Mouse (Mus musculus): ENCODE measurements around the gene Olfr90. TPM values are rescaled to one million over a fixed set of nuclear protein-coding genes. Genes with fewer than 3 reads are reported as not detected.
A peak's percentile ranks its signal among the peaks of the same experiment; 100 is the strongest.

The Olfr90 gene
- polyA plus RNA-seq, 1 experiment from 2014 or later: not detected

GRCm38 (mm10) chr17:37067861-37068260, 20.4 kb downstream of the Olfr90 start:
- Histone ChIP-seq H3K9ac (replicated peaks; ENCODE audit: low read length) (no peak overlapping the region), H3K36me3 (ENCODE audit: control insufficient read depth, insufficient read depth, low read length) (peaks cover 99% of the 10 kb centered on the region), H3K9me3 (ENCODE audit: control insufficient read depth, low read length) (no peaks in the 10 kb centered on the region), H3K4me2 (ENCODE audit: low read length) (no peak overlapping the region), H3K27ac (replicated peaks; ENCODE audit: low read depth, low read length) (no peak overlapping the region), H3K27me3 (ENCODE audit: control insufficient read depth, insufficient read depth, low read length) (no peaks in the 10 kb centered on the region), H3K4me1 (ENCODE audit: control insufficient read depth, insufficient read depth, low read length) (no peaks in the 10 kb centered on the region), H3K4me3 (replicated peaks; ENCODE audit: low read depth, low read length) (no peak overlapping the region)
- ATAC-seq (ENCODE audit: low FRiP score, low TSS enrichment) (no peak), DNase-seq (no peak)
- 73% methylated on average over 1 of the region's 1 CpGs for WGBS

DNA sequence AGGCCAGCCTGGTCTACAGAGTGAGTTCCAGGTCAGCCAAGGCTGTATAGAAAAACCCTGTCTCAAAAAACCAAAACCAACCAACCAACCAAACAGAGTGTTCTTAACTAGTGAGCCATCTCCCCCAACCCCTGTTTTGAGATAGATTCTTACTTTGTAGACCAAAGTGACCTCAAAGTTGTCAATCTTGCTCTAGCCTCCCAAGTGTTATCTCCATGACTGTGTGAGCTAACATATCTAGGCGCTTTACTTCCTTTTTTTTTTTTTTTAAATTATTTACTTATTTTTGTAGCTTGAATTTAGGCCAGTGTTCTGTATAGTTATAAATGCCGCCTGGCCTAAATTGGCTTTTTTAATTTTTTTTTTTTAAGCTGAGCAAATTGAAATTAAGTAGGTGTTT, 22.3 kb downstream of the Olfr90 start:
- WGBS: 94% methylated on average over 2 of the region's 2 CpGs
- peaks cover 99% of the 10 kb centered on the region for H3K36me3 ChIP-seq (ENCODE audit: control insufficient read depth, insufficient read depth, low read length)
- H3K9me3 ChIP-seq (ENCODE audit: control insufficient read depth, low read length): no peaks in the 10 kb centered on the region
- DNase-seq (no peak), ATAC-seq (ENCODE audit: low FRiP score, low TSS enrichment) (no peak)
- no peak overlapping the region for H3K4me2 ChIP-seq (ENCODE audit: low read length)
- no peaks in the 10 kb centered on the region for H3K27me3 ChIP-seq (ENCODE audit: control insufficient read depth, insufficient read depth, low read length)
- H3K27ac ChIP-seq (replicated peaks; ENCODE audit: low read depth, low read length): no peak overlapping the region
- H3K4me3 ChIP-seq (replicated peaks; ENCODE audit: low read depth, low read length): no peak overlapping the region
- no peak overlapping the region for H3K9ac ChIP-seq (replicated peaks; ENCODE audit: low read length)
- H3K4me1 ChIP-seq (ENCODE audit: control insufficient read depth, insufficient read depth, low read length): no peaks in the 10 kb centered on the region

DNA sequence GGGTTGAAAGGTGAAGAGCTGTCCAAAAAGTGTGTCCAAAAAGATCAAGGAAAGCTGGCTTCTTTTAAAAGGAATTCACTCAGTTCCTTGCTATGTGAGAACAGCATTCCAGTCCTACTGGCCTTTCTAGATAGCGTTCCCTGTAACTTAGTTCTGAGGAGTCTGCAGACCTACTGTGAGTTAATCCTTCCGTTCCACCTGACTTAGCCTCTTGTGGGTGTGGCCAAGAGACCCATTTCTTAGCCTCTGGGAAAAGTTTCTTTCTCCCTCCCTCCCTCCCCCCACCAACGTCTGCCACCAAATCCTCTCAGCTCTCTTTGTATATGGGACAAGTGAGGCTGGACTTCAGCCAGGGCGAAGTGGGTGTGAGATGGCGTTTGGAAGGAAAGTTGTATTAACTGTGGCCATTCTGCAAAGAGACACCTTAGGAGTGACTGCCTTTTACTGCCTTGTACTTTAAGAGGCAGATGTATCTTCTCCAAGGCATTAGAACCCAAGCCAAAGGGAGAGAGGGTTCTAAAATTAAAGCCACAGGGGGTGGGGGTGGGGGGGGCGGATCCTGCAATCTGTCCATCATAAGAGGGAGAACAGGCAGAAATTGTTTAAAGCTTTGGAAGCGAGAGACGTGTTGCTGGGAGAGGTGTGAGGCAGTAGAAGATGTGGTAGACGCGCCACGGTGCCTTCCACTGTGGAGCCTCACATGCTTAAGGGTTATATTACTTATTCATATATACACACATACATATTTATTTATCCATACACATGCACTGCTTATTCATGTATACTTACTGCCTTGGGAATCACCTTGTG, 24.4 kb downstream of the Olfr90 start:
- 48% methylated on average over 11 of the region's 11 CpGs for WGBS
- H3K36me3 ChIP-seq (ENCODE audit: control insufficient read depth, insufficient read depth, low read length): peaks cover 98% of the 10 kb centered on the region
- no peak for ATAC-seq (ENCODE audit: low FRiP score, low TSS enrichment)
- H3K4me1 ChIP-seq (ENCODE audit: control insufficient read depth, insufficient read depth, low read length): no peaks in the 10 kb centered on the region
- H3K9me3 ChIP-seq (ENCODE audit: control insufficient read depth, low read length): no peaks in the 10 kb centered on the region
- H3K4me3 ChIP-seq (replicated peaks; ENCODE audit: low read depth, low read length): no peak overlapping the region
- peak; percentile 46 for DNase-seq
- no peak overlapping the region for H3K27ac ChIP-seq (replicated peaks; ENCODE audit: low read depth, low read length)
- no peak overlapping the region for H3K4me2 ChIP-seq (ENCODE audit: low read length)
- H3K9ac ChIP-seq (replicated peaks; ENCODE audit: low read length): no peak overlapping the region
- H3K27me3 ChIP-seq (ENCODE audit: control insufficient read depth, insufficient read depth, low read length): no peaks in the 10 kb centered on the region

GRCm38 (mm10) chr17:37063063-37063462, 25.2 kb downstream of the Olfr90 start:
- no peak overlapping the region for H3K4me3 ChIP-seq (replicated peaks; ENCODE audit: low read depth, low read length)
- H3K4me1 ChIP-seq (ENCODE audit: control insufficient read depth, insufficient read depth, low read length): no peaks in the 10 kb centered on the region
- no peak overlapping the region for H3K9ac ChIP-seq (replicated peaks; ENCODE audit: low read length)
- H3K4me2 ChIP-seq (ENCODE audit: low read length): no peak overlapping the region
- ATAC-seq (ENCODE audit: low FRiP score, low TSS enrichment) (no peak), DNase-seq (no peak)
- no peaks in the 10 kb centered on the region for H3K27me3 ChIP-seq (ENCODE audit: control insufficient read depth, insufficient read depth, low read length)
- H3K36me3 ChIP-seq (ENCODE audit: control insufficient read depth, insufficient read depth, low read length): peaks cover 98% of the 10 kb centered on the region
- no peak overlapping the region for H3K27ac ChIP-seq (replicated peaks; ENCODE audit: low read depth, low read length)
- no peaks in the 10 kb centered on the region for H3K9me3 ChIP-seq (ENCODE audit: control insufficient read depth, low read length)
- 60% methylated on average over 10 of the region's 10 CpGs for WGBS

DNA sequence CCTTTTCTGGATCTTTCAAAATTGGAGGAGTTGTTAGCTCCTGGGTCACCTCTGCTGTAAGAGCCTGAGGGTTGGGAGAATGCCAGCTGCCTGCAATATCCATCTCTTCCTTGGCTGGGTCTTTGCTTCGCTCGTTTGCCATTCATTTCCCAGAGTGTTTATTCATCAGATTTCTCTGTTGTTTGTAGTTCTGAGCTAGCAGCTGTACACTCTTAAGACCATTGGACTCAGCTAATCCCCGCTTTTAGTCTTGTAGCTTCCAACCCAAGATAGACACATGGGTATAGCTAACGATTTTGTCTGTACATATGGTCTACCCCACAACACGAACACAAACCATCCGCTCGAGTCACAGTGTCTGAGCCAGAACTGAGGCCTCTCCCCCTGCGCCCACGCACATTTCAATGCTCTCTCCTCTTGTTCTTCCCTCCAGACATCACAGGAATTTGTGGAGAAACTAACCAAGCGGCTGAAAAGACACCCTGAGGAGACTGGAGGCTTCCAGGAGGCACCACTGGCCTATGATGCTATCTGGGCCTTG, 26.1 kb downstream of the Olfr90 start:
- Histone ChIP-seq H3K4me3 (replicated peaks; ENCODE audit: low read depth, low read length) (no peak overlapping the region), H3K9ac (replicated peaks; ENCODE audit: low read length) (no peak overlapping the region), H3K4me1 (ENCODE audit: control insufficient read depth, insufficient read depth, low read length) (no peaks in the 10 kb centered on the region), H3K27me3 (ENCODE audit: control insufficient read depth, insufficient read depth, low read length) (no peaks in the 10 kb centered on the region), H3K9me3 (ENCODE audit: control insufficient read depth, low read length) (no peaks in the 10 kb centered on the region), H3K27ac (replicated peaks; ENCODE audit: low read depth, low read length) (no peak overlapping the region), H3K4me2 (ENCODE audit: low read length) (no peak overlapping the region), H3K36me3 (ENCODE audit: control insufficient read depth, insufficient read depth, low read length) (peaks cover 95% of the 10 kb centered on the region)
- ATAC-seq (ENCODE audit: low FRiP score, low TSS enrichment): no peak
- 85% methylated on average over 10 of the region's 10 CpGs for WGBS
- DNase-seq: no peak

- Histone ChIP-seq H3K4me1 (ENCODE audit: control insufficient read depth, insufficient read depth, low read length) (no peaks in the 10 kb centered on the region; the same call in 1 of the 2 replicates), H3K36me3 (ENCODE audit: control insufficient read depth, insufficient read depth, low read length) (peaks cover 94% of the 10 kb centered on the region), H3K4me2 (ENCODE audit: low read length) (no peak overlapping the region), H3K4me3 (replicated peaks; ENCODE audit: low read depth, low read length) (no peak overlapping the region), H3K27me3 (ENCODE audit: control insufficient read depth, insufficient read depth, low read length) (no peaks in the 10 kb centered on the region), H3K27ac (replicated peaks; ENCODE audit: low read depth, low read length) (no peak overlapping the region), H3K9me3 (ENCODE audit: control insufficient read depth, low read length) (no peaks in the 10 kb centered on the region), H3K9ac (replicated peaks; ENCODE audit: low read length) (no peak overlapping the region)
- ATAC-seq (ENCODE audit: low FRiP score, low TSS enrichment): no peak
- no peak for DNase-seq
- 73% methylated on average over 3 of the region's 3 CpGs for WGBS
These were observed 26.9 kb downstream of the Olfr90 start for GRCm38 (mm10) chr17:37061435-37061834.

DNA sequence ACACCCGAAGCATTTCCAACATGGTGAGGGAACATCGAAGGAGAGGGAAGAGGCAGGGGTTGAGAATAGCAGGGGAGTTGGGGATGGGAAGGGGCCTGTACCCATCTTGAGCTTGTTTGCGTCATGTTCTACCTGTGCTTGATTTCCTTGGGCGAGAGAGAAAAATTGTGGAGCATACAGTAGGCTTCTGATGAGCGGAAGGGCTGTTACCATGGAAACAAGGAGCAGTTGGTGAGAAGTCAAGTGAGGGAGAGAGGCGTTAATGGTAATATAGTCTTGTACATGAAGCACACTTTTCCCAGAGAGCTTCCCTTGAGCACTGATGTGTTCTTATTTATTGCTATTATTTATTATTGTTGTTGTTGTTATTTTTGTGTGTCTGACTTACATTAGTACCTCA, 31.3 kb downstream of the Olfr90 start:
- Histone ChIP-seq H3K9me3 (ENCODE audit: control insufficient read depth, low read length) (no peaks in the 10 kb centered on the region), H3K36me3 (ENCODE audit: control insufficient read depth, insufficient read depth, low read length) (peaks cover 78% of the 10 kb centered on the region), H3K27ac (replicated peaks; ENCODE audit: low read depth, low read length) (no peak overlapping the region), H3K9ac (replicated peaks; ENCODE audit: low read length) (no peak overlapping the region), H3K4me1 (ENCODE audit: control insufficient read depth, insufficient read depth, low read length) (peaks cover 5% of the 10 kb centered on the region; the same call in 1 of the 2 replicates), H3K4me2 (ENCODE audit: low read length) (no peak overlapping the region), H3K27me3 (ENCODE audit: control insufficient read depth, insufficient read depth, low read length) (no peaks in the 10 kb centered on the region), H3K4me3 (replicated peaks; ENCODE audit: low read depth, low read length) (no peak overlapping the region)
- ATAC-seq (ENCODE audit: low FRiP score, low TSS enrichment) (no peak), DNase-seq (peak; percentile 52)
- 74% methylated on average over 6 of the region's 6 CpGs for WGBS

DNA sequence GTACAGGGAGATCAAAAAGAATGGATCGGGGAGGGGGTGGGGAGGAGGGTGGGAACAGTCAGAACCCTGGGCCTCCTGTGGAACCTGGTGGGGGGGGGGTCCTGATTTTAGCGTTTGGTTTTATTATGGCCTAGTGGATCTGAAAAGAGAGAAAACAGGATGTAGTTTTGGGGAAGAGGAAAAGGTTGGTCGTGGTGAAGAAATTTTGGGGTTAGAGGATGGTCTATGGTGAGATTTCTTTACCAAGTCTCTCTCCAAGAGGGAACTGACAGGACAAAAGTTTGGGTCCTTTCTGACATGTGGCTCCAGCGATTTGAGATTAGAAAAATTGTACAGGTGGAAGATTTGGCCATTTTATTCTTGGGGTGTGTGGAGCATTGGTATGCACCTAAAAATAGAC, 36.6 kb downstream of the Olfr90 start:
- H3K27ac ChIP-seq (replicated peaks; ENCODE audit: low read depth, low read length): no peak overlapping the region; the same call in 1 of the 2 replicates
- H3K9ac ChIP-seq (replicated peaks; ENCODE audit: low read length): peak overlapping the region; percentile 91
- peak overlapping the region; percentile 92 for H3K4me3 ChIP-seq (replicated peaks; ENCODE audit: low read depth, low read length)
- WGBS: 52% methylated on average over 4 of the region's 4 CpGs
- no peak for DNase-seq
- no peaks in the 10 kb centered on the region for H3K9me3 ChIP-seq (ENCODE audit: control insufficient read depth, low read length)
- peaks cover 4% of the 10 kb centered on the region; the same call in 1 of the 2 replicates for H3K27me3 ChIP-seq (ENCODE audit: control insufficient read depth, insufficient read depth, low read length)
- H3K4me2 ChIP-seq (ENCODE audit: low read length): peak overlapping the region; percentile 86
- peaks cover 47% of the 10 kb centered on the region for H3K4me1 ChIP-seq (ENCODE audit: control insufficient read depth, insufficient read depth, low read length)
- peaks cover 30% of the 10 kb centered on the region for H3K36me3 ChIP-seq (ENCODE audit: control insufficient read depth, insufficient read depth, low read length)
- ATAC-seq (ENCODE audit: low FRiP score, low TSS enrichment): no peak

- peak overlapping the region; percentile 91 for H3K9ac ChIP-seq (replicated peaks; ENCODE audit: low read length)
- WGBS: under 1% methylated on average over 27 of the region's 27 CpGs
- H3K27me3 ChIP-seq (ENCODE audit: control insufficient read depth, insufficient read depth, low read length): peaks cover 4% of the 10 kb centered on the region; the same call in 1 of the 2 replicates
- peak overlapping the region; percentile 87 for H3K27ac ChIP-seq (replicated peaks; ENCODE audit: low read depth, low read length)
- H3K4me1 ChIP-seq (ENCODE audit: control insufficient read depth, insufficient read depth, low read length): peaks cover 47% of the 10 kb centered on the region
- H3K9me3 ChIP-seq (ENCODE audit: control insufficient read depth, low read length): no peaks in the 10 kb centered on the region
- ATAC-seq (ENCODE audit: low FRiP score, low TSS enrichment) (peak; percentile 22), DNase-seq (peak; percentile 59)
- H3K4me3 ChIP-seq (replicated peaks; ENCODE audit: low read depth, low read length): peak overlapping the region; percentile 92
- H3K4me2 ChIP-seq (ENCODE audit: low read length): peak overlapping the region; percentile 86
- peaks cover 22% of the 10 kb centered on the region for H3K36me3 ChIP-seq (ENCODE audit: control insufficient read depth, insufficient read depth, low read length)
These were observed 37.4 kb downstream of the Olfr90 start for GRCm38 (mm10) chr17:37050876-37051275.
